Mouse (Mus musculus) naive thymus-derived CD4-positive, alpha-beta T cell, adult 2 months (primary cell): ENCODE measurements at regions not wholly inside any gene's neighbourhood (a gene's known extent, or its start where the extent isn't known, plus 50 kb on each side); places are given as distances from the start of the nearest gene placed in this dataset.

Experiments used
- DNase-seq: peaks from one replicate; pipeline ENCODE4 v3.0.0-alpha.2; 2011; ENCODE audit warnings: low read depth

DNA sequence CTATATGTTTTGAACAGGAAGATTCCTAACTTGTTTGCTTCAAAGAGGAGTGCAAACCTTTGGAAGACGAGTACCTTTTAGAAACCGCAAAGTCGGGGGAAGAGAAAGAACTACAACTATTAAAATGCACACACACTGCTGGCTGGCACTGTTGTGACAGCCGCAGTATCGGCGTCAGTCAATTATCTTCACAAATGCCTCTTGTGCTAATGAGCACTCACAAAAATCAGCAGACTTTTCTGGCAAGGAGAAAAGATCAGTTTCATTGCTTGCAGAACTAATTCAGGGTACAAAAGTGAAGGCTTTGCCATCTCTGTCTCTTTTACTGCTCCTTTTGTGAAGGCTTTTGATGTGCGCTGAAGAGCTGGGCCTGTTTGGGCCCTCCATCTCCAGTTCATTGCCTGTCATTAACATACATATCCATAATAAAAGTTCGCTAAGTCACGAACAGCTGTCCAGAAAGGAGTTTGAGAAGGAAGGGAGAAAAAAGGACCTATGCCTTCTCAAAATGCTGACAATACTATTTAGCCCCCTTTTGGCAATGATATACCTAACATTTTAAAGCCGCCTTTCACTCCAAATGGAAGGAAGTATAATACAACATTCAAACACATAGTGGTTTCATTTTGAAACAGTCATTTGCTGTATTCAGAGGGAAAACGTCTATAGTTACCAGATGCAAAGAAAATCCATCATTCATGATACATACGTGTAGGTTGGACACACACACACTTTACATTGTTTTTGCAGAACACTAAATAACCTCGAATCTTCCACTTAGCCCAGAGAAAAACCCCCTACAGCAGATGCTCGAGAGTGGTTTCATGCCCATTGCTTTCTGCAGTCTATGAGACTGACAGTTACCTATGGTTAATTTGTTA is 186.6 kb upstream of the Sp8 start:
- DNase-seq: no peak

DNA sequence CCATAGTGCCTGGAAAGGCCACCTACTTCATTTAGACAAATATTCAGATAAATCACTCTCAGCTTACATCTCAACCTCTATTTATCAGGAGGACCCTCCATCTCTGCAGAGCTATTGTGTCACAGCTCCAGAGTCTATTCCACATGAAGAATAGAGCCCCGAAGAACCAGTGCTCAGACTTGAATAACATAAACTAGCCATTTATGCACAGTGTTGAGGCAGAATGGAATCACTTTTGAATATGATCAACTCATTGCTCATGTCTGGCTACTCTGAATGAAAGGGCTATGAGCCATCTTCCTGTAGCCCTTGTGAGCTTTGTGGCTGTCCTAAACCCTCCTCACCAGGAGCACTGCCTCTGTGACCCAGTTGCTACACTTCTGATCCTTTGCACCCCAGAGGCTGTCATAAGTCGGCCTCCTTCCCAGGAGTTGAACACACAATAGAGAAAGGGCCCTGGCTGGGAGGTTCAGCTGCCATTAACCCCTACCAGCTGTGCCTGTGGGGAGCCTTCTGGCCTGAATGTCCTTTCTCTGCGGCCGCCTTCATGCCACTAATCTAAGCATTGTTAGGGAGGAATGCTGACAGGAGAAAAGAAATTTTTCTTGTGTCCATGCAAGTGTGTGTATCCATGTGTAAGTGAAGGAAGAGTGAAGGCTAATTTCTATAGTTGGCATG is 195.5 kb upstream of the Sp8 start:
- no peak for DNase-seq

DNA sequence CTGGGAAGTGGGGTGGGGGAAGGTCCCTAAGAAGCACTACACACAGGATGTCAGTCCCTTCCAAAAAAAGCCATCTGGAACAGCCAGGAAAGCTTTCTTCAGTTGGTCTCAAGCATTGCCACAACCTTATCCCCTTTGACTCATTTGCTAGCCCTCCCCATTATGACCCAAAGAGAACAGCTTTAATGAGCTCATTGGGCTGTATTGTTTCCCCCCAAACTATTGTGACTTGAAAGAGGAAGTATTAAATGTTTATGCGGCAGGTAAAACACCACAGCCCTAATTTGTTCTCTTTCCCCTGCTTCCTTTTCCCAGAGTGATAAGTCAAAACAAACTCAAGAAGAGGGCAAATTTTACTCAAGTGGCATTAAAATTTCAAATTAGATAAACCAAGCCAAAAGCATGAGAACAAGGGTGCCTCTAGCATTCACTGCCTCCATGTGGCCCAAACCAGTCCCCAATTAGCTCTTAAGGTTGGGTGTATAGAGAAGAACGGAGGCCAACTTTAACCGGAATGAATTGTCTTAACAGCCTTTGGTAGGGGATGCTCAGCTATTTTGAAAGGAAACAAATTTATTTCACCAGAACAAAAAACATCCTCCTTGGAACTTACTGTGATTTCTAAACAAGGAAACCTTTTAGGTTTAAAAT is 196.7 kb upstream of the Sp8 start:
- DNase-seq: no peak

DNA sequence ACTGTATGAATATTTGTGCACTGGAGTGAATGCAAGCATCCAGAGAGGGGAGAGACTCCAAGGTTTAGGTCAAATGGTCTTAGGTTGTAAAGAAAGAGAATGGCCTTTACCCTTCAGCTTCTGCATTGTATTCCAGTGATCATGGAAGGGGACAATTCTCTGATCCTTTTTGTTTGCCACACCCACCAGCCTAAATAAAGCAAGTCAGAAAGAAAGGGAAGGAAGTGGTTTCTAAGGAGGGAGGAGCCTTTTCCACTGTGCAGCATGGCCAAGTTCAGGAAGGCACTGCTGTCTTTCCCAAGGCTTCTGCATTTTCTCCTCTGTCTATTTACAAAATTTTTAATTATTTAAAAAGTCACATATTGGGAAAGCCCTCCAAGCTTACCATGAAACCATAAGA is 197.5 kb upstream of the Sp8 start:
- DNase-seq: no peak

DNA sequence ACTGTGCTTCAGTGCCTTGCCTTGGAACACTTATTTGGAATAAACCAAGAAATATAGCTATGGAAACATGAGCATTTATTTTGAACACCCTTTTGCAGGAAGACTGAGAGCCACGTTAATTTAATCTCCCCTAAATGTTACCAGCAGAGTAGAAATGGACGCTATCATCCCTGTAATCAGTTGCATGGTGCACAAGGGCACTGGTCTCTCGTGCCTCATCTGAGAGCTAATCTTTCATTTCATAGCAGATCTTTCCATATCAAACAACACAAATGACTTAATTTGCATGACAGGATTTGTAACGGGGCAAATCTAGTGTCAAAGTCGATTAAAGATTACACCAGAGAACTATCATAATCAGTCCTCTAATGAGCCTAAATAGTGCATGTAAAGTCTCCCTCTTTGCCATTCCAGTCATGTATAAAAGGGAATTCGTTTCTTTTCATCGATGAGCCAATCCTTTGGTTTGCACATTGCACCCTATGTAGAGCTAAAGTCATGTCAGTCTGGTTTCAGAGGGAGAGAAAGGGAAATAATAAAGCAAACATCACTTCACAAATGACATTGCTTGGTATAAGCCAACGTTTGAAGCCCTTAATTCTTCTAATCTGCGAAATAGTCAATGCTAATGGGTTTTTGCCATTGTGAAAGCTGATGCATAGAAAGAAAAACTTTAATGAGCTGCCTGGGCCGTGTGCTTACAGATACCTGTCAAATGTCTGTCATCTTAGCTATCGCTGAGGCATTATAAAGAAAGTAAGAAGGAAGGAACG is 198.7 kb upstream of the Sp8 start:
- no peak for DNase-seq

DNA sequence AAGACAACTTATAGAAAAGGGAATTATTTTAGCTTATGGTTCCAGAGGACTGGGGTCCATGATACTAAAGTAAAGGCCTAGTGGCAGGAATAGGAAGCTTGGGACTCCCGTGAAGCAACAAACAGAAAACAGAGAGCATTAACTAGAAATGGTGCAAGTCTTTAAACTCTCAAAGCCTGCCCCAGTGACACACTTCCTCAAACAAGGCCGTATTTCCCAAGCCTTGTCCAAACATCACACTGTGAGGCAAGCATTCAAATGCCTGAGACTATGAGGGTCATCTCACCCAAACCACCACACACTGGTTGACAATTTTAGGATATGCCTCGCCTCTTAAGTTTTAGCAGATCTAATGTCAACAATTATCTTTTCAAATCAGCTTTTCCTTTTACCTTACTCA is 205.2 kb upstream of the Sp8 start:
- no peak for DNase-seq

DNA sequence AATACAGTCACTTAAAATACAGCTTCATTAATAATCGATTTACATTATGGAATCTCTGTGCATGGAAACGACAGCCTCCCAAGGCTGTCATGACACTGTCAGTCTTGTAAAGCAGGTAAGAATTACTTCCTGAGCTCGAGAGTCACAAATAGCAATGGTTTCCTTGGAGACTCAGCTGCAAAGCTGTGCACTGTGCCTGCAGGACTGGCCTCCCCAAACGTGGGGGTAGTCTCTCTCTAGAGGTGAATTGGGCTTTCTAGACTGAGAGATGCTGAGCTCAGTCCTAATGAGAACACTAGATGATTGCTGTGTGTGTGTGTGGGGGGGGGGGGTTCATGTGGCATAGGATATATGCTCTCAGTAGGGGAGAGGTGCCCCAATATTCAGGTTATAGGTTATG is 208.9 kb upstream of the Sp8 start:
- DNase-seq: no peak

DNA sequence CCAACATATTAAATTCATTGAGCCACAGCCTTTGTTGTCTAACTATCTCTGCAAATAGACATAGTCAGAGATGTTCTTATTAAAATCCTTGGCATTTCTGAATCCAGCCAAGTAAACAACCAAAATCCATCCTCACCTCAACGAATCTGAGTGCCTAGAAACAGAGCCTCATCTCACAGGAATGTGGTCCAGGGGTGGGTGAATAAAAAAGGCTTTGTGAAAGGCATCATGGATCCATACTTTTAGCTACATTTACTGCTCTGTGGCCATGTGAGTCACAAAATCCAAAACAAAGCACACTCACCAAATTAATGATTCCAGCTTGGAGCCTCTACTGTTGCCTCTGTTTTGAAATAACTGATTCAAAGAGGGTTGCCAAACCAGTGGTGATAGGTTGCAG is 210.7 kb upstream of the Sp8 start:
- DNase-seq: no peak

DNA sequence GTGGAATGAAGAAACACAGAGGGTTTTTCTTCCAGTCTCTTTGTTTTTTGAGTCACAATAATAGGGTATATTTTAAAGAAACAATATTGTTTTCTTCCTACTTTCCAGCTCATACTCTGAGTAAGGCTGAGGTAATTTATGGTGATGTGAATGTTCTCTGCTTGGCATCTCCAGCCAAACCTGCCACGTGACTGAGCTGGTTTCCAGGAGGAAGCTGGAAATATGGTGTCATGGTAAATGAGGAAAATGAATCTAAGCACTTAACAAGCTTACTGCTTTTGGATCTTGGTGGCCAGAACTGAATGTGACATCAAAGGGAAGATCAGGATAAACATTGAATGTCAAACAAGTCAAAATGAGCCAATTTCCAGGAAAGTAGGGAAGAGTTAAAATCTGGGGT is 215.8 kb upstream of the Sp8 start:
- no peak for DNase-seq

DNA sequence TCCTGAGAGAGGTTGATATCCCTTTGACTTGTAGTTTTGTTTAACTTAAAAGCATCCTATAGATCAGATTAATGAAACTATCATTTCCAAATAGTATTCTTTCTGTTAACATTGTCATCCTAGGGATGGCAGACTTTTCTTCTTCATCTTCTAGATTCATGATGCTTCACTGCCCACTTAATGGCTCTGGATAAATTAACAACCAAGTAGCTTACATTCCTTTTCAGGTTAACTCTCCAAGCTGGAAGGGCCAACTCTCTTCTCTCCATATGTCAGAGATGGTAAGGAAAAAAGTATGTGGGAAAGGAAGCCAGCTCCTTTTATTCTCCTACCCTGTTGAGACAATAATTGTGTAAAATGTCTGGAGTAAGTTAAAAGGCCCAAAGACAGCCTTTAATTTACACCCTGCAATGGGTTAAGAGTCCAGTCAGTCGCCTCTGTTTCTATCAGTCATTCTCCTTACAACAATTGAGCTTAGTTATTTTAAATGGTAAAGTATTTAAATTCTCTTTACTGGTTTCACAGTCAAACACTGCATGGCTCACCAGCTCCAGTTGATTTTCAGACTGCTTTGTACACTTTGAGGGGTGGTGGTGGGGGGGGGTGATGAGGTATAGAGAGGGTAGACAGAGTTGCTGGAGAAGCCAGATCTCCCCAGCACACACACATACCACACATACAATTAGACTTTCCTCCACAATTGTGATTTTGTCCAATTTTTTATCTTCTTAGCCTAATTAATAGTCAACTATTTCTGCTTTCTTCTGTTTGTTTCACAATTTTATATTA is 224.2 kb upstream of the Sp8 start:
- no peak for DNase-seq

DNA sequence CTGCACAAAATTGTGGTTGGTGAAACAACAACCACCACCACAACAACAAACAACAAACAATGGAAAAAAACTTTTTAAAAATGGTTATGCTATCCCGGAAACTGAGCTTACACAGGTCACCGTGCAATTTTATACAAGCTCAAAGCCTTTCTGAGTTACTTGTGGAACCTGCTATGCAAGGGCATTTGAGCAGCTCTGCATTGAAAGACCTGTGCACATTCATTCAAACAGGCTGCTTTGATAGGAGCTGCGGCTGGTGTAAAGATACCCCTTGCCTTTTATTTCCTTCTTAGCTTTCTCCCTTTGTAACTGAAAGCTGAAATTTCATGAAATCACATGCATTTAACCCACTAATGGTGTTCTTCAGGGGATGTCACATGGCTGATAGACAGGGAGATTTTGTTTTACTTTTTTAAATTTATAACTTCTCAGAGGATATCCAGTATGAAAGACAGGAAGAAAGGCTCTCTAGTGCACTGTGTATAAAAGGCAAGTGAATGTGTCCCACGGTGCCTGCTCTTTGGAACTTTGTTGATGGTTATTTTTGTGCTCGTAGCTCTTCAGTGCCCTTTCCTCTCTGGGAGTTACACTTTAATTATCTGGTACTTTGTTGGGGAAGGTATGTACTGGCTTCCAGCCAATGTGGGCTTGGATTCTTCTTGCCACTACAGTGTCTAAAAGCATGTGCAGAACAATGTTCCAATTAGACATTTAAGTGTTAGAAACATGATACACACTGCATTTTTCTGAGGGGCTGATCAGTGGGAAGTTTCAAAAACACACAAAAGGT is 225.1 kb upstream of the Sp8 start:
- DNase-seq: no peak

DNA sequence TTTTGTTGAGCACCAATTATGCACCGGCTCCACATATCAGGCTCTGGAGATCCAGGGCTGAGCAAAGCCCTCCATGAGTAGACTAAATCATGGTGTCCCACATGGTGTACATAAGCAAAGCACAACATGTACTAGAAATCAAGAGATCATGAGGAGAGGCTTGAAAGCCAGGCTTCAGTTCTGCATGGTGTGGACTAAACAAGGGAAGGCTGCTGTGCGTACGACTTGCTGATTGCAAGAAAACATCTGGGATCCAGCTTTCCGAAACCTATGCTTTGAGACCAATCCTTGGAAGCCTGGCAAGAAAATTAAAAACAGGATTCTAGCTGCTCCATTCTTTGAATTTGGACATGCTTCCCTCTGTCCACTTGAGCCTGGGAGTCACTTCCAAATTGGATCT is 249.1 kb upstream of the Sp8 start:
- no peak for DNase-seq

DNA sequence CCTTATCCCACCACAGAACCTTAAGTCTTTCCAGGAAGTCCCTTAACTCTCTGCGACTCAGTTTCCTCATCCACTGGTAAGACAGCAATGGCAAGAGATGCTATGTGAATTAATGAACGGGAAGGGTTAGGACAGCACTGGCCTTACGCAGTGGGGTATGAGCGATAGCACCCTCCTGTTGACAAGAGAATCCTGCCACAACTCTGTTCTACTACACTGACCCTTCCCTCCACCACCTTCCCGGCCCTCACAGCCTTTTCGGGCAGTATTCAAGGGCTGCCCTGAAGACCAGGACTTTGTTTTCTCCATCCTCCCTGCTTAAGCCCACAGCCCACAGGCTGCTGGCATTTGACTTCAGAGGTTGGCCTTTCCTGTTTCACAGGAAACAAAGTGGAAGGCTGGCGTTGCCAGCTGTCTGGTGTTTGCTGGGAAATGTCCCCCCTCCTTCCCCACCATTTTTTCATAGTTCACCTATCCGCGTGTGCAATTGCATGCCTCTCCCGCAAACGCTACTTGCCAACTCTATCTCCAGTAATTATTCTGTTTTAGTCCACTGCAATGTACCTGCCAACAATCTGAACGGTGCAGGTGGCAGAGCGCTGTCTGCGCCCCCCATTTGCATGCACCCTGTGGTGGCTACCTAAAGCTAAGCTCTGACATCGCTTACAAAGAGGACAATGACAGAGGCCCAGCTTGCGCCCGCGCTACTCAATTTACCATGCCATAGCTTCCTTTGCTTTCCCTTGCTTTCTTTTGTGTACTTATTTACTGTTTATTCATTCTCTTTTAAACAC is 251.2 kb upstream of the Sp8 start:
- DNase-seq: no peak

DNA sequence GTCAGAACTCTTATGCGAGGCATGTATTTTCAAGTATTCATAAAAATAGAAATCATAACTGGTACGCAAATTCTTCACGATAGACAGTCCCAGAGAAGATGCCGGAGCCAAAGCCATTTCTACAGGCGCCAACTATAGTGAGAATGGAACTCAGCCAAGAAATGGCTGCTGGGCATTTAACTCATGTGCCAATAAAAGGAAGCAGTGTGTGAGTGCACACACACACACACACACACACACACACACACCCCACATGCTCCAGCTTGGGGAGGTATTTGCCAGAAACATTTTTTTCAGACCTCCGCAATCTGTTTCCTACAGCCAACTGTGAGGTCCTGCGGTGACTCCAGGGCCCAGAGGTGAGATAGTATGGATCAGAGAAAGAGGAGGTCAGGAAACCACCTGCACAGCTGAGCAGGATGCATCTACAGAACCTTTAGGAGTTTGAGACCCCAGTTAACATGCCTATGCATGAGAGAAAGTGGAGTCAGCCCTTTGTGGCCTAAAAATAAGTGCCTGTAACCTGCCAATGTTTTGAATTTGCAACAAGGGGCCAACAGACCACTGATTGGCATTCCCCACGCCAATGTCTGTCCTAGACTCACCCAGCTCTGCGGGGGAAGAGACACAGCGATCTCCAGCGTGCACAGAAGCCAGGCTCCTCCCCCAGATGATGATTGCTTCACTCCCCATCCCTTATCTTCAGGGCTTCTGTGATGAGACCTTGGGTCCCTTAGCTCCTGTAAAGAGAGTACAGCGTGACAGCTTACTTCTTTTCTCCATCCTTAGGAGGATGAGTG is 262.1 kb upstream of the Sp8 start:
- no peak for DNase-seq

DNA sequence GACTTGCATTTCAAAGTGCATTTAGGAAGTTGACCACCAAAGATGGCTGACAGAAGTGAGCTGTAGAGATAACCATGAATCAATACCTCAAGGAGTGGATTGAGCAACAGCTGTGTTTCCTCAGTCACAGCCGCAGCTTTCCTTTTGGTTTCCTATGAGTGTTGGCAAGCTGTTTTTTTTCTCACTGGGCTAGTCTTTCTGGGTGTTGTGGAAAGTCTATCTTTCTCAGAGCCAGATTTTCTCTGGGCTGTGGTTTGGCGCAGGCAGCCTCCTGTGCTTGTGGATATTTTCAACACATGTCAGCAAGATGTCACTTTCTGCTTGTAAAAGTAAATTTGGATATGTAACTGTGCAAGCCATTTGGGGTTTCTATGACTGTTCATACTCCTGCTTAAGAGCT is 268.6 kb upstream of the Sp4 start:
- no peak for DNase-seq

DNA sequence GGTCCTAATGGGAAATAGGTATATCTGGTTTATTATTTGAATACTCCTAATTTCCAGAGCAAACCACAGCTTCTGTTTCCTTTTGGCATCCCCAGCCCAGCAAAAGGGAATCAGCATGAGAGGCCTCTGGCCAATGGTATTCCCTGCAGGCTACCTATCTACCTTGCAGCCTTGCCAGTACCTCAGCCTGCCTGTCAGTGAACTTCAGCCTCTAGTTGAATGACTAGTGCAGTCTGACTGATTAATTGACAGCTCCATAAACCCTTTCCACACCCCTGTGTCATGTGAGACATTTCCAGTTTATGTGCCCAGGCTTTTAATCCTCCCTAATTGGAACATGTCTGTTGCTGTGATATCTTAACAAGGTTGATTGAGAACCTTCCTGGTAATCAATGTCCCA is 265.4 kb upstream of the Sp4 start:
- no peak for DNase-seq

DNA sequence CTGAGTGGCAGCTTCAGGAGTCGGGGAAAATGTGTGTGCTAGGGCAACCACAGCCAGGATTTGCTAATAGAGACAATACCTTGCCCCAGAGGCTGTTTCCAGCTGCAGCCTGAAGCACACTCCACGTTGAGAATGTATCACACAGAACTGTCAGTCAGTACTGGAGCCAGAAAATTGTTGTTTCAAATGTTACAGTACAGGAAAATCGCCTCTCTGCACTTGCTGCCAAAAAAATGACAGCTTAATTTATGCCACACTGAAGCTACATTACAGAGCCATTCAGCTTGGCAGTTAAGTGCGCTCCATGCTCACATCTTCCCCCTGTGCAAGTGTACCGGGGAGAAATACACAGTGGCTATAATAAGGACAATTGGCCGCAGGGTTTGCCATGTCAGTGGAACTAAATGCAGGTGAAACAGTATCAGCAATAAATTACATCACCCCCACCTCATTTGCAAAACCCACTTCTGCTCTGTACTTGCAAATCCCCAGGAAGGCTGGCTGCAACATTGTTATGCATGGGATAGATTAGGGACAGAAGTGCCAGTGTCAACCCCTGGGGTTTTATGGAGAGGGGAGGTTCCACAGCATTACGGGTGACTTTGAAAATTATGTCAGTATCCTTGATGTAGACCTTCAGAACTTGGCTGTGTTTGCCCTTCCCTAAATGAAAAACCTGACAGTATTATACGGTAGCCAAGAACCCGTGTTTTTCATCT is 263.3 kb upstream of the Sp4 start:
- no peak for DNase-seq

DNA sequence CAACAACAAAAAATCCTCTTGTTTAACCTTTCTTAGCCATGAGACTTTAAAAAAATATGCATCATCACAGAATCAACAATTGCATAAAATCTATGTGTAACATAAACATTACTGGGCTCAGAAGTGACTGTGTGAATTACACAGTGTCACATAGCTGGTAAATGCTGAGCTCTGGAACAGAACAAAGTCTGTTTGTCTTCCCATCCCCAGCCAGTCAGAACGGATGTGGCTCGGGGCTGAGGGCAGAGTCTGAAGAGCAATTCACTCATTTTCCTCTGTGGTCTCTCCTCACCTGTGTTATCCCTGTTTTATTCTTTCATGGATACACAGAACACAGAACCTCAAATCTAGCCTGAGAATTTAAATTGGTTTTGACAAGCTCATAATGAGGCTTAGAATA is 261.0 kb upstream of the Sp4 start:
- DNase-seq: no peak

DNA sequence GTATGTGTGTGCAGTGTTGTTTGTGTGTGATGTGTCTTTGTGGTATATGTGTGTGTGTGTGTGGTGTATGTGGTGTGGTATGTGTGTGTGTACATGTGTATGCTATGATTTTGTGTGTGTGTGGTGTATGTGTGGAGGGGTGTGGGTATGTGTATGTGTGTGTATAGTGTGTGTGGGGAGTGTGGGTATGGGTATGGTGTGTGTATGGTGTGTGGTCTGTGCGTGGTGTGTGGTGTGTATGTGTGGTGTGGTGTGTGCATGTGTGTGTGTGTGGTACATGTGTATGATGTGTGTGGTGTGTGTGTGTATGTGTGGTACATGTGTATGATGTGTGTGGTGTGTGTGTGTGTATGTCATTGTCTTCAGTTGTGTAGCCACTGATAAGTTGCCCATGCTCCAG is 247.8 kb upstream of the Sp4 start:
- DNase-seq: no peak
